Mouse (Mus musculus): ENCODE measurements around the gene Pon1. TPM values are rescaled to one million over a fixed set of nuclear protein-coding genes. Genes with fewer than 3 reads are reported as not detected.

Pon1 gene
- total and polyA plus RNA-seq, 3 experiments: not detected

GRCm38 (mm10) chr6:5177967-5178891 lies 15.5 kb downstream of the Pon1 start:
- Histone ChIP-seq H3K9ac (ENCODE audit: control insufficient read depth, low read depth, low read length, poor library complexity, severe bottlenecking) (no peak overlapping the region), H3K79me2 (ENCODE audit: control insufficient read depth, insufficient read depth, low read length, poor library complexity) (no peaks in the 10 kb centered on the region), H3K4me1 (ENCODE audit: control insufficient read depth in 1 of 2, insufficient read depth in 2 of 2, low read length in 2 of 2) (no peaks in the 10 kb centered on the region), H3K27ac (ENCODE audit: control insufficient read depth, low read depth, low read length) (no peak overlapping the region), H3K9me3 (replicated peaks; ENCODE audit: insufficient read depth, low read length) (no peaks in the 10 kb centered on the region), H3K27me3 (ENCODE audit: control insufficient read depth in 1 of 2, insufficient read depth in 2 of 2, low read length in 2 of 2) (peaks cover 5 to 7% of the 10 kb centered on the region in 2 experiments), H3K4me3 (ENCODE audit: control insufficient read depth in 1 of 2, insufficient read depth in 1 of 2, low read depth in 2 of 2, low read length in 2 of 2) (no peak overlapping the region), H3K36me3 (ENCODE audit: control insufficient read depth in 1 of 2, insufficient read depth in 2 of 2, low read length in 2 of 2) (no peaks in the 10 kb centered on the region)
- TF ChIP-seq ZKSCAN1 (IDR thresholded peaks at IDR 0.05; ENCODE audit: low read depth, low read length): no peak
- no peak for TF ChIP-seq MAZ (IDR thresholded peaks at IDR 0.05; ENCODE audit: low read depth, low read length)
- no peak for TF ChIP-seq E2F4 (IDR thresholded peaks at IDR 0.05; ENCODE audit: borderline replicate concordance, low read depth, low read length)
- TF ChIP-seq TAL1 (IDR thresholded peaks at IDR 0.05; ENCODE audit: low read length): no peak
- TF ChIP-seq ETS1 (IDR thresholded peaks at IDR 0.05; ENCODE audit: low read depth, low read length): no peak
- no peak for TF ChIP-seq NRF1 (IDR thresholded peaks at IDR 0.05; ENCODE audit: insufficient read depth, low read depth, low read length, poor library complexity, severe bottlenecking)
- TF ChIP-seq MAX (IDR thresholded peaks at IDR 0.05; ENCODE audit: low read length): no peak
- TF ChIP-seq TBP (IDR thresholded peaks at IDR 0.05; ENCODE audit: low read depth, low read length): no peak
- no peak for TF ChIP-seq ZC3H11A (IDR thresholded peaks at IDR 0.05; ENCODE audit: low read depth, low read length)
- TF ChIP-seq TCF12 (IDR thresholded peaks at IDR 0.05; ENCODE audit: low read depth, low read length): no peak
- no peak for TF ChIP-seq NELFE (IDR thresholded peaks at IDR 0.05; ENCODE audit: low read depth, low read length)
- TF ChIP-seq CHD1 (IDR thresholded peaks at IDR 0.05; ENCODE audit: low read depth, low read length): no peak
- no peak for TF ChIP-seq JUND (IDR thresholded peaks at IDR 0.05; ENCODE audit: low read depth, low read length)
- DNase-seq (ENCODE audit: low read depth, low spot score): no peak

DNA sequence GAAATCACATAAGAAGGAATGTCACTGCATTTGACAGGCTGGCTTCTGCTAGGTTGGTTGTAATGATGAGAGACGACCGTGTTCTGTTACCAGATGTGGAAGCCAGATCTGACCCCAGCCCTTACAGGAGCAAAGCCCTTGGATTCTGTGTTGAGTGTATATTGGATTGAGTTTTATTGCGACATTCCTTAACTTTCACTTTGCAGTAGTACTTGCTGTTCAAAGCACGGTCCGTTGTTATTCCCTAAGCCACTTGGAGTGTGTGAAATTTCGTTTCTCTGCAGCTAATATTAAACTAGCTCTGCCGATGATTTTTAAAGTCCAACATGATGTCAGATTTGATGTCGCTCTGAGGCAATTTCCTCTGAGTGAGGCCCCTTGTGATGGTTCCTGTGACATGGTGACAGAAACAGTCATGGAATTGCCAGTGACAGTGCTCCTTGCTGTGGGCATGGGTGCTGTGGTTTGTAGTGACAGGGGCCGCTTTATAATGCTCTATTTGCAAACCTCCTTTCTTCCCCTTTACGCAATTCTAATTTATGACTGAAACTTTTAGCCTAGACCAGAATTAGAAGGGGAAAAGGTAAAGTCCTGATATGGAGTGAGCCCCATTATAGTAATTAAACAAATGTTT lies 19.4 kb downstream of the Pon1 start:
- TF ChIP-seq E2F4 (IDR thresholded peaks at IDR 0.05; ENCODE audit: borderline replicate concordance, low read depth, low read length): no peak
- Histone ChIP-seq H3K9me3 (replicated peaks; ENCODE audit: insufficient read depth, low read length) (no peaks in the 10 kb centered on the region), H3K4me3 (ENCODE audit: control insufficient read depth in 1 of 2, insufficient read depth in 1 of 2, low read depth in 2 of 2, low read length in 2 of 2) (no peak overlapping the region), H3K4me1 (ENCODE audit: control insufficient read depth in 1 of 2, insufficient read depth in 2 of 2, low read length in 2 of 2) (no peaks in the 10 kb centered on the region), H3K36me3 (ENCODE audit: control insufficient read depth in 1 of 2, insufficient read depth in 2 of 2, low read length in 2 of 2) (no peaks in the 10 kb centered on the region), H3K27ac (ENCODE audit: control insufficient read depth, low read depth, low read length) (no peak overlapping the region), H3K79me2 (ENCODE audit: control insufficient read depth, insufficient read depth, low read length, poor library complexity) (no peaks in the 10 kb centered on the region), H3K9ac (ENCODE audit: control insufficient read depth, low read depth, low read length, poor library complexity, severe bottlenecking) (no peak overlapping the region), H3K27me3 (ENCODE audit: control insufficient read depth in 1 of 2, insufficient read depth in 2 of 2, low read length in 2 of 2) (peaks cover 3 to 8% of the 10 kb centered on the region in 2 experiments)
- DNase-seq (ENCODE audit: low read depth, low spot score): no peak
